Mouse (Mus musculus) liver, adult 2 months (tissue): ENCODE data around the gene Tatdn2. TPM values are rescaled to one million over a fixed set of nuclear protein-coding genes. Genes with fewer than 3 reads are reported as not detected.
"Not testable (repeated sequence)": the region's sequence is repeated elsewhere in the genome, so short reads cannot be mapped to it uniquely, and the experiment has no call there.

Source experiments
- DNase-seq: peaks from one replicate; pipeline ENCODE4 v3.0.0-alpha.2; 2011; ENCODE audit warnings: low read depth, low spot score; ENCODE audit errors: extremely low read depth
- H3K27ac ChIP-seq: fragments of 200-500 bp; replicated peaks from 2 replicates; pipeline ENCODE4 v1.5.1; 2012; ENCODE audit warnings: low read depth, mild to moderate bottlenecking, control low read depth, inconsistent platforms, low read length; ENCODE audit not compliant: insufficient read depth
- H3K27me3 ChIP-seq: fragments of 200-500 bp; 2 replicates; pipeline ENCODE4 v1.6.1; 2012; ENCODE audit warnings: mild to moderate bottlenecking, moderate library complexity, low read length, inconsistent platforms; ENCODE audit not compliant: control insufficient read depth, insufficient read depth
- H3K36me3 ChIP-seq: fragments of 200-500 bp; 2 replicates; pipeline ENCODE4 v1.6.1; 2012; ENCODE audit warnings: low read length, inconsistent platforms; ENCODE audit not compliant: control insufficient read depth, insufficient read depth
- H3K4me1 ChIP-seq: fragments of 200-500 bp; 2 replicates; pipeline ENCODE4 v1.6.1; 2011; ENCODE audit warnings: low read length; ENCODE audit not compliant: control insufficient read depth, insufficient read depth
- H3K4me3 ChIP-seq: fragments of 200-500 bp; 2 replicates; pipeline ENCODE4 v1.5.1; 2011; ENCODE audit warnings: low read depth, mild to moderate bottlenecking, control low read depth, low read length, moderate library complexity; ENCODE audit not compliant: insufficient read depth
- H3K79me2 ChIP-seq: fragments of 200-500 bp; 2 replicates; pipeline ENCODE4 v1.6.1; 2012; ENCODE audit warnings: inconsistent platforms, mild to moderate bottlenecking, low read length, moderate library complexity; ENCODE audit not compliant: control insufficient read depth, insufficient read depth
- H3K9ac ChIP-seq: fragments of 200-500 bp; 2 replicates; pipeline ENCODE4 v1.6.1; 2012; ENCODE audit warnings: low read depth, mild to moderate bottlenecking, control low read depth, inconsistent platforms, low read length
- CTCF ChIP-seq: fragments of 200-500 bp; IDR thresholded peaks from 2 replicates; pipeline ENCODE4 v1.5.1; 2011; ENCODE audit warnings: low read depth, low read length, control low read depth
- POLR2A ChIP-seq: fragments of 200-500 bp; IDR thresholded peaks from 2 replicates; pipeline ENCODE4 v1.6.1; 2011; ENCODE audit warnings: low read length, control low read depth; ENCODE audit not compliant: insufficient read depth; ENCODE audit errors: extremely low read depth
- WGBS: fragments of 180-500 bp; shearing (Covaris S2); methylation state at CpG from one replicate; pipeline ENCODE4 v1.1.7; 2018; 5-methylcytosine and 5-hydroxymethylcytosine counted together
- polyA plus RNA-seq: library from polyadenylated mRNA; depleted of rRNA; stranded (reverse); fragments of >200 nt; gene quantifications from 2 replicates; pipeline ENCODE4 v1.2.3, GENCODE M21; 2012
- total RNA-seq: library from RNA; depleted of rRNA; stranded (reverse); fragments of >200 nt; gene quantifications from 2 replicates; pipeline ENCODE4 v1.2.3, GENCODE M21; 2014

The Tatdn2 gene
- total and polyA plus RNA-seq, 2 experiments, result 15.0 to 15.6 TPM

DNA sequence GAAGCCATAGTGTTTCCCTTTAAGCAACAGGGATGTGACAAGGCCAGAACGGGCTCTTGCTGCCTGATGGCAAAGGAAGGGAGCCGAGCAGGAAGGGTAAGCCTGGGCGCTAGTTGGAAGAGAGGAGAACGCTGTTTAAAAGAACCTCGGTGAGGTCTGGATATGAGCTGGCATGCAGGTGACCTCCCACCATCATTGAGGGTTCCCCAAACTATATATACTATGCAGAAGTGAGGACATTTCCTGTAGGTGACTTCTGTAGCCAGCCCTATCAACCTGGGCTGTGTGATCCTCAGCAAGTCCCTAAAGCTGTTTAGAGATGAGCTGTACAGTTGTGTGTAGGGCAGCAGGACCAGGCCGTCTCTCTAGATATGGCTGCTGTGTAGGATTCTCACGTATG lies 32.5 kb upstream of the Tatdn2 start:
- no peak for TF ChIP-seq CTCF
- no peak for TF ChIP-seq POLR2A
- H3K27me3 ChIP-seq, result no peaks in the 10 kb centered on the region
- no peaks in the 10 kb centered on the region for H3K36me3 ChIP-seq
- peaks cover 34% of the 10 kb centered on the region for H3K4me1 ChIP-seq
- H3K79me2 ChIP-seq, result peaks cover 14% of the 10 kb centered on the region; the same call in 1 of the 2 replicates
- DNase-seq, result no peak
- H3K27ac ChIP-seq, result no peak overlapping the region
- no peak overlapping the region for H3K4me3 ChIP-seq
- no peak overlapping the region for H3K9ac ChIP-seq
- 90% methylated on average over 7 of the region's 7 CpGs for WGBS

DNA sequence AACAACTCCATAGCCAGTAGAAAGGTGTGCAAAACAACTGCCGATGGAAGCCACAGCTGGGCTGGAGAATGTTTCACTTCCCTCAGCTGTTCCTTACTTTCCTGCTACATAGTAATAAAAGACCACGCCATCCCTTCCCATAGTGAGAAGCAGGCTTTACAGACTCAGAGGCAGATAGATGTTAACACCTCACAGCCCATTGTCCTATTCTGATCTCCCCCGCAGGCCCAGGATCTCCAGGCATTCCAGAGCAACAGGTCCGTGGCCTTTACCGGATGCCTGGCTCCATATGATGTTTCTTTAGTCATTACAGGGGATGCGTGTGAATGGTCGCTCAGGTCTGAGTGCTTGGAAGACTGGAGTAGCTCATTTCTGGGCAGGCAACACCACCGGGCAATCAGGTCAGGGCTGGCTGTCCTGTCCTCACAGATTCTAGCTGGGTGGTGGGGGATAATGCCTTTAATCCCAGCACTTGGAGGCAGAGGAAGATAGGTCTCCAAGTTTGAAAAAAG lies 29.2 kb upstream of the Tatdn2 start:
- peak overlapping the region; percentile 36; the same call in 1 of the 2 replicates for H3K27ac ChIP-seq
- 78% methylated on average over 8 of the region's 8 CpGs for whole genome bisulfite sequencing
- TF ChIP-seq POLR2A (no peak), CTCF (no peak)

DNA sequence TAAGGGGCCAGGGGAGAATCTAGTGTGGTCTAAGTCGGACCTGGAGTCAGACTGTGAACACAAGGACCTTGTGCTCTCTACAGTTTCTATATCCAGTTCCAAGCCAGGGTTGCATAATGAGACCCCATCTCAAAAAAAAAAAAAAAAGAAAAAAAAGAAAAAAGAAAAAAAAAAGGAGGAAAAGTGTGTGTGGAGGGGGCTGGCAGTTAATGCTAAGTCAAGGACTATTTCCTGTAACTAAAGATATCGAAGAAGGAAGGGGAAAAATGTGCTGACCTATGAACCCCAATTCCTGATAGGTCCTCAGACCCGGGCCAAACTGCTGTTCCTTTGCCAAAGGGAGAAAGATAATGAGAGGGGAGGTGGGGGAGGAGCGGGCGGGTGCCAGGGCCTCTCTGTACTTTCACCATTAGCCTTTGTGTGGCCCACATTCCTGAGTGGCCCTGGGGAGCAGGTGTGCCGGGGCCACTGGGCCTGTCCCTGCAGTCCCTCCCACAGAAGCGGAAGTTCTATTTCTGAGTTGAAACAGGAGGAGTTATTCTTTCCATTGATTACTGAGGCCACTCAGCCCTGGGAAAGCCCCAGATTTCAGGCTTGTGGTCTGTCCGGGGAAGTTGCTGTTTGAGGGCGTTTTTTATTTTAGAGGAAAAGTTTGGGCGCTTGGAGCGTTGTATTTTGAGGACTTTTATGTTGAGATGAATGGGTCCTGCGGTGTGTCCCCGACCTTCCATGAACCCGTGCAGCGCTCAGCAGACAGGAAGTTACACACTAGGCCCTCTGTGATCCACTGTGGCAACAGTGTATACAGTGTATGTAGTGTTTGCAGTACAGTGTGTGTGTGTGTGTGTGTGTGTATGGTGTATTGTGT lies 28.3 kb upstream of the Tatdn2 start:
- Histone ChIP-seq H3K79me2 (peaks cover 4% of the 10 kb centered on the region; the same call in 1 of the 2 replicates), H3K36me3 (peaks cover 18% of the 10 kb centered on the region), H3K9ac (peak overlapping the region; percentile 46), H3K4me1 (peaks cover 21% of the 10 kb centered on the region), H3K27ac (peak overlapping the region; percentile 63), H3K4me3 (no peak overlapping the region; the same call in 1 of the 2 replicates), H3K27me3 (no peaks in the 10 kb centered on the region)
- TF ChIP-seq CTCF, result no peak
- no peak for TF ChIP-seq POLR2A
- DNase-seq, result peak; percentile 92
- WGBS, result 1% methylated on average over 15 of the region's 15 CpGs

More for the DNA sequence above, 29.2 kb upstream of the Tatdn2 start:
- no peak overlapping the region for H3K4me3 ChIP-seq
- peaks cover 22% of the 10 kb centered on the region for H3K4me1 ChIP-seq
- H3K27me3 ChIP-seq, result no peaks in the 10 kb centered on the region
- H3K9ac ChIP-seq, result no peak overlapping the region
- peaks cover 10% of the 10 kb centered on the region; the same call in 1 of the 2 replicates for H3K36me3 ChIP-seq
- peaks cover 11% of the 10 kb centered on the region; the same call in 1 of the 2 replicates for H3K79me2 ChIP-seq
- no peak for DNase-seq

DNA sequence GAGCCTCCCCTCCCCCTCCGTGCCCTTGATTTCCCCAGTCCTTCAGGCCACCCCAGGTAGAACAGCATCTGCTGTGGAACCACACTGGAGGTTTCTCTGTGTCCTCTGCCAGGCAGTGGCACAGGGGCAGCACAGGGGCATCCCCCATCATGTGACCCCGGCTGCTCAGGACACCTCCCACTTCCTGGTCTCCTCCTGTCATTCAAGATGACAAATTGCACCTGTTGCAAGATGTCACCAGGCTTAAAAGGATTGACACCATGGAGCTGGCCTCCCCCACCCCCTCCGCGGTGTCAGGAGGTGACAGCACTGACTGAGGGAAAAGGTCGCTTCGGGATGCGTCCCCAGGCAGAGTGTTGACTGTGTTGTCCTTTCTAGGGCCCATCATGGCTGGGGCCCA lies 27.0 kb upstream of the Tatdn2 start:
- H3K4me3 ChIP-seq, result no peak overlapping the region
- H3K9ac ChIP-seq, result no peak overlapping the region
- no peaks in the 10 kb centered on the region for H3K27me3 ChIP-seq
- peaks cover 21% of the 10 kb centered on the region for H3K4me1 ChIP-seq
- peaks cover 24% of the 10 kb centered on the region for H3K36me3 ChIP-seq
- TF ChIP-seq POLR2A, result no peak
- TF ChIP-seq CTCF, result no peak
- 0 out of 2 replicates have a peak, but pooled peaks cover 2% of the 10 kb centered on the region for H3K79me2 ChIP-seq
- H3K27ac ChIP-seq, result no peak overlapping the region
- DNase-seq, result peak; percentile 53
- WGBS, result 36% methylated on average over 7 of the region's 7 CpGs

DNA sequence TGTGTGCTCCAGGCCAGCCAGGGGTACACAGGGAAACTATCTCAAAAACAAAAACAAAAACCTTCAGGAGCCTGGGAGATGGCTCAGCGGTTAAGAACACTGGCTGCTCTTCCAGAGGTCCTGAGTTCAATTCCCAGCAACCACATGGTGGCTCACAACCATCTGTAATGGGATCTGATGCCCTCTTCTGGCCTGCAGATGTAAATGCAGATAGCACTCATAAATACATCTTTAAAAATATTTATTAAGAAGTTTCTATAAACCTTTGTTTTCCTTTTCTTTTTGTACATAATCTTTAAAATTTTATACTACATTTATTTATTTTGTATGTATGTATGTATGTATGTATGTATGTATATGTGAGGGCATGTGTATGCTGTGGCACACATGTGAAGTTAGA lies 24.8 kb upstream of the Tatdn2 start:
- H3K79me2 ChIP-seq, H3K9ac ChIP-seq, H3K4me3 ChIP-seq, H3K27me3 ChIP-seq, DNase-seq, H3K27ac ChIP-seq: not testable (repeated sequence)
- WGBS, result 97% methylated on average over 1 of the region's 1 CpGs
- Histone ChIP-seq H3K4me1 (peaks cover 21% of the 10 kb centered on the region), H3K36me3 (peaks cover 24% of the 10 kb centered on the region)

DNA sequence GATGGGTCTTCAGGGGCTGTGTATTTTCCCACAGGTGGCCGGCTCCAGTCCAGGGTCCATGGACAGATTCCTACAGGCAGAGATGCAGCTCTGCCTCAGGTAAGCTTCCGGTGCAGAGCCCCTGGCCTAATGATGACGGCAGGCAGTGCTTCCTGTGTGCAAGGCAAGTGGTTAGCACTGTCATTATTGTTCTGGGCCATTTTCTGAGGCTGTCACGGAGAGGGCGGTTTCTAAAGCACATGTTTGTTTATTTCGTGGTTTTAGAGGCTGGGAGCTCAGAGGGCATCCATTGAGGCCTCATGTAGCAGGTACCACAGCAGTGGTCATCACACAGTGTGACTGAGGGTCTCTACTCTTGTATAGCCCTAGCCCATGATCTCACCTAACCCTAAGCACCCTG lies 23.9 kb upstream of the Tatdn2 start:
- peaks cover 20% of the 10 kb centered on the region for H3K4me1 ChIP-seq
- 0 out of 2 replicates have a peak, but pooled peaks cover 2% of the 10 kb centered on the region for H3K79me2 ChIP-seq
- no peak for DNase-seq
- 85% methylated on average over 6 of the region's 6 CpGs for WGBS
- TF ChIP-seq POLR2A (no peak), CTCF (no peak)
- peaks cover 24% of the 10 kb centered on the region for H3K36me3 ChIP-seq
- H3K9ac ChIP-seq, result no peak overlapping the region
- H3K27ac ChIP-seq, result no peak overlapping the region
- H3K27me3 ChIP-seq, result no peaks in the 10 kb centered on the region
- H3K4me3 ChIP-seq, result no peak overlapping the region
